ENCODE assay signal across 12 mouse cellular contexts in genomic region chr6:137064786-137065185, GRCm38 (mm10).
DNase-seq lines count a peak whose midpoint lies in the region.
"Had no signal": no experiment of that assay in that cellular context is flagged by ENCODE, and none has a peak within 500 bp of the region (broad histone marks: within the 10 kb centered on the region; RNA-seq: fewer than 3 reads in every experiment).

No protein-coding gene starts in this region.

- DNase-seq in frontal cortex, adult 2 months (ENCODE audit: extremely low spot score in 1 of 2, low spot score in 1 of 2), result peak; percentile 2 to 36
- DNase-seq in frontal cortex, postnatal 25 days (ENCODE audit: low spot score in 2 of 2), result no peak
- peak; percentile 13 to 35 for DNase-seq in right cerebral cortex, postnatal 10 days (ENCODE audit: low spot score in 2 of 2)
- DNase-seq in right cerebral cortex, postnatal 25 days, result no peak
- DNase-seq in layer of hippocampus, adult 9-10 months (ENCODE audit: low spot score), result peak; percentile 48
- no peak for DNase-seq in c-Kit-positive CD71-positive TER-119-positive erythroid progenitor cells, embryonic 14.5 days (ENCODE audit: low spot score)
- DNase-seq in gastrocnemius, adult 18-20 months (ENCODE audit: low spot score), result no peak
- DNase-seq: gastrocnemius, adult 2 months; kidney, adult 9 months; liver, embryonic 13.5 days; lung, postnatal 10 days; retina, postnatal 1 day had no signal

Comparison
In these comparisons a context has a peak if more than half of its experiments do, and no peak if none do; other contexts are left out.
1. DNase-seq: peak in frontal cortex, adult 2 months (2 of 2), right cerebral cortex, postnatal 10 days (2 of 2) and layer of hippocampus, adult 9-10 months (single experiment); none in frontal cortex, postnatal 25 days (0 of 2), right cerebral cortex, postnatal 25 days (single experiment), c-Kit-positive CD71-positive TER-119-positive erythroid progenitor cells, embryonic 14.5 days (single experiment) and gastrocnemius, adult 18-20 months (single experiment).